Mouse (Mus musculus): ENCODE data around the gene Chrnb4.

DNA sequence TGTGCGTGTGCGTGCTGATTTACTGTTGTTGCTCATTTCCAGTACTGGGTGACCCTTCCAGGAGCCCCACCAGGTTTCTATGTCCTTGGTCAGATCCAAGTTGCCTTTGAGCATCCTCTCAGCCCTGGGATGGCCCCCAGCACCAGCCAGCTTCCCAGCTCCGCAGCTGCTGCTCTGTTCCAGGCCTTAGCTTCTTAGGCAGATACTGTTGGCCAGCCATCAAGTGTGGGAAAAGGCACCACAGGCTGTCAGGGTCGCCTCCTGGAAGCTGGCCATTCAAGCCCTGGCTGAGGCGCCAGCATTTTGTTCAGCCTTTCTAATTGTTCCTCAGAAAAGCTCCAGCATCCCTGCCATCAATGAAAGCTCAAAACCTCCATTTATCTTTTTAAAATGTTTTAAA is 8.6 kb downstream of the Chrnb4 start:
- TF ChIP-seq POLR2A (IDR thresholded peaks at IDR 0.05; ENCODE audit: low read depth, low read length) (no peak), JUN (IDR thresholded peaks at IDR 0.05; ENCODE audit: insufficient read depth, low read depth, low read length) (no peak), CTCF (conservative IDR thresholded peaks at IDR 0.05 in 1 of 2, IDR thresholded peaks at IDR 0.05 in 1 of 2; ENCODE audit: low read depth in 2 of 2, low read length in 2 of 2) (no peak), RAD21 (IDR thresholded peaks at IDR 0.05; ENCODE audit: low read depth, low read length) (no peak), ZNF384 (IDR thresholded peaks at IDR 0.05; ENCODE audit: low read depth, low read length) (no peak), NELFE (IDR thresholded peaks at IDR 0.05; ENCODE audit: low read depth, low read length) (no peak)

Data from CH12.LX (cell line).